Mouse (Mus musculus): ENCODE measurements around the gene Csde1.

DNA sequence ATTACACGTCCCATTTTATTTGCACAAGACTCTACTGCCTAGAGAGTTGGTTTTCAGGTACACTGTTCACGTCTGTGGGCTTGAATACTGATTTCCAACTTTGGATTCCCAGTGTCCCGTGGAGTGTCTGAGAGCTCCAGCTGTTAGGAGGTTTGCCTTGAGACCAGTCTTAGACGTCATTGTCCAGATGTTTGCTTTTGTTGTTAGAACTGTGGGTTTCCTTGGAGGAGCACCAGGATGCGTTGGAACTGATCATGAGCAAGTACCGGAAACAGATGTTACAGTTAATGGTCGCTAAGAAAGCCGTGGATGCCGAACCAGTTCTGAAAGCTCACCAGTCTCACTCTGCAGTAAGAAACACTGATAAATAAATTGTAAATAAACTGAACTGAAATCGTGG, 23.2 kb upstream of the Csde1 start:
- TF ChIP-seq CTCF (IDR thresholded peaks at IDR 0.05; ENCODE audit: low read depth, low read length) (no peak), GATA2 (IDR thresholded peaks at IDR 0.05; ENCODE audit: borderline replicate concordance, low read depth, low read length) (no peak), TAL1 (conservative IDR thresholded peaks at IDR 0.05; ENCODE audit: low read depth, low read length) (no peak), GATA1 (IDR thresholded peaks at IDR 0.05; ENCODE audit: borderline replicate concordance, low read length) (no peak)

All from G1E (cell line).